Mouse (Mus musculus): Measurements from ENCODE around the gene C9. TPM values are rescaled to one million over a fixed set of nuclear protein-coding genes. Genes with fewer than 3 reads are reported as not detected.

The C9 gene
- polyA plus RNA-seq (2015; fragmentation: Nextera tagmentation; extraction: Ambion mirVana): not detected in 2 replicates

GRCm38 (mm10) chr15:6445135-6445534, at the start of gene C9:
Gene C9, plus strand, starts transcription at chr15:6445327.
- Histone ChIP-seq H3K27ac (ENCODE audit: low read length) (no peak within 1 kb of the TSS), H3K4me3 (ENCODE audit: low read depth, low read length) (no peak within 1 kb of the TSS)

DNA sequence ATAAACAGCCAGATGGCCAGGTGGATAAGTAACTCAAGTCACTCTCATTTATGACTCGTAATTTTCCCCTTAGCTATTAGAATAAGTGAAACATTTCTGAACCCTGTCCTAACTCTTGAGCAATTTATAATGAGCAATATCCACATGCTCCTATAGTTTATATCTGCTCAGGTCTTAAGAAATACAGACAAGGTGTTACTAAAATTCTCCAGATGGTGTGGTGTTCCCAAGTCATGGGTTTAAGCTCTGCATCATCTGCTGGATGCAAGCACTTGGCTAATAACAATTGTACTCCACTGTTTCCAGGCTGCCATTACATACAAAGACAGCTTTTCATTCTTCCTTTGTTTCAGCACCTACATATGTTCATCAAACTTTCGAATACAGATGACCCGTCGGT, 46.9 kb upstream of the C9 start:
- 91% methylated on average over 4 of the region's 4 CpGs for WGBS
- no peaks in the 10 kb centered on the region for H3K36me3 ChIP-seq (ENCODE audit: control insufficient read depth, insufficient read depth, low read length)

More at GRCm38 (mm10) chr15:6445135-6445534, at the start of gene C9:
- 85% methylated on average over 2 of the region's 2 CpGs for WGBS
- Histone ChIP-seq H3K9ac (ENCODE audit: low read depth, low read length) (no peak within 1 kb of the TSS), H3K36me3 (ENCODE audit: control insufficient read depth, insufficient read depth, low read length) (no peaks in the 10 kb centered on the region), H3K4me1 (ENCODE audit: control insufficient read depth, insufficient read depth, low read length) (peaks cover 3% of the 10 kb centered on the region; the same call in 1 of the 2 replicates), H3K27me3 (ENCODE audit: control insufficient read depth, insufficient read depth, low read depth, low read length) (no peaks in the 10 kb centered on the region), H3K9me3 (replicated peaks; ENCODE audit: control insufficient read depth, low read length, poor library complexity, severe bottlenecking) (no peaks in the 10 kb centered on the region), H3K4me2 (ENCODE audit: low read length) (no peak within 1 kb of the TSS)
- no peak for ATAC-seq

GRCm38 (mm10) chr15:6398881-6399280, 46.2 kb upstream of the C9 start:
- ATAC-seq: no peak
- H3K27me3 ChIP-seq (ENCODE audit: control insufficient read depth, insufficient read depth, low read depth, low read length): no peaks in the 10 kb centered on the region
- no peaks in the 10 kb centered on the region for H3K9me3 ChIP-seq (replicated peaks; ENCODE audit: control insufficient read depth, low read length, poor library complexity, severe bottlenecking)
- H3K9ac ChIP-seq (ENCODE audit: low read depth, low read length): no peak overlapping the region
- H3K36me3 ChIP-seq (ENCODE audit: control insufficient read depth, insufficient read depth, low read length): no peaks in the 10 kb centered on the region
- H3K4me1 ChIP-seq (ENCODE audit: control insufficient read depth, insufficient read depth, low read length): no peaks in the 10 kb centered on the region
- no peak overlapping the region for H3K4me3 ChIP-seq (ENCODE audit: low read depth, low read length)
- H3K27ac ChIP-seq (ENCODE audit: low read length): no peak overlapping the region
- no peak overlapping the region for H3K4me2 ChIP-seq (ENCODE audit: low read length)
- 93% methylated on average over 6 of the region's 6 CpGs for WGBS

More for the DNA sequence above, 46.9 kb upstream of the C9 start:
- no peak overlapping the region for H3K4me2 ChIP-seq (ENCODE audit: low read length)
- H3K27ac ChIP-seq (ENCODE audit: low read length): no peak overlapping the region
- no peaks in the 10 kb centered on the region for H3K9me3 ChIP-seq (replicated peaks; ENCODE audit: control insufficient read depth, low read length, poor library complexity, severe bottlenecking)
- no peaks in the 10 kb centered on the region for H3K4me1 ChIP-seq (ENCODE audit: control insufficient read depth, insufficient read depth, low read length)
- no peak overlapping the region for H3K4me3 ChIP-seq (ENCODE audit: low read depth, low read length)
- H3K9ac ChIP-seq (ENCODE audit: low read depth, low read length): no peak overlapping the region
- no peaks in the 10 kb centered on the region for H3K27me3 ChIP-seq (ENCODE audit: control insufficient read depth, insufficient read depth, low read depth, low read length)
- ATAC-seq: no peak

DNA sequence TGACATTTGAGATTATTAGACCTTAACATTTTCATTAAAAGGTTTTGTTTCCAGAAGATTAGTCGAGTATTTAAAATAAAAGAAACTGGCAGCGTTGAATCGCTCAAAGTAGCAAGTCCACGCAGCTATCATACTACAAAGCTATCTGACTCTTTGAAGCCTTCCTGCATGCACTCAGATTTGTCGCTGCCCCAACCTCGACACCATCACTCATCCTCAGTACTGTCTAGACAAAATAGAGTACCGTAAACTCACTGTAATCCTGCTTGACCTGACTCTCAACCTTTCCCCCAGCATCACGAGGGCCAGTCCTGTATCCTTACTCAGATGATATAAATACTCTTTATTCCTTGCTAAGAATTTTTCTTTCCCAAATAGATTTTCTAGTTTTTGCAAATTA, 45.0 kb upstream of the C9 start:
- ATAC-seq: no peak
- Histone ChIP-seq H3K27me3 (ENCODE audit: control insufficient read depth, insufficient read depth, low read depth, low read length) (no peaks in the 10 kb centered on the region), H3K9me3 (replicated peaks; ENCODE audit: control insufficient read depth, low read length, poor library complexity, severe bottlenecking) (no peaks in the 10 kb centered on the region), H3K27ac (ENCODE audit: low read length) (no peak overlapping the region), H3K9ac (ENCODE audit: low read depth, low read length) (no peak overlapping the region), H3K4me1 (ENCODE audit: control insufficient read depth, insufficient read depth, low read length) (no peaks in the 10 kb centered on the region), H3K4me3 (ENCODE audit: low read depth, low read length) (no peak overlapping the region), H3K36me3 (ENCODE audit: control insufficient read depth, insufficient read depth, low read length) (no peaks in the 10 kb centered on the region), H3K4me2 (ENCODE audit: low read length) (no peak overlapping the region)
- WGBS: 71% methylated on average over 8 of the region's 8 CpGs

DNA sequence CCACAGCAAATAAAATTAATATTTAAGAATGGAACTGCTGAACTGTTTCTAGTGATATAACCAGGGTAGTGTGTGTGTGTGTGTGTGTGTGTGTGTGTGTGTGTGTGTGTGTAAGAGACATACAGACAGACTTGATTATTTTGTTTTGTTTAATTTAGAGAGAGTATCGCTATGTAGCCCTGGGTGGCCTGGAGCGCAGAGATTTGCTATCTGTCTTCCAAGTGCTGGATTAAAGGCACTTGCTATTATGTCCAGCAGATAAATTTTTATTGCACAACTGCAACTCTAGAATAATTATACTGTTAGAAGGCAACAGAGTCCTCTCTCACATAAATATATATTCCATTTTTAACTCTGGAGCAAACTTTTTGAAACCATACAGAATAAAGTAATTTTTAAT, 42.7 kb upstream of the C9 start:
- no peaks in the 10 kb centered on the region for H3K4me1 ChIP-seq (ENCODE audit: control insufficient read depth, insufficient read depth, low read length)
- no peak for ATAC-seq

GRCm38 (mm10) chr15:6404172-6404571, 41.0 kb upstream of the C9 start:
- no peaks in the 10 kb centered on the region for H3K4me1 ChIP-seq (ENCODE audit: control insufficient read depth, insufficient read depth, low read length)
- no peak for ATAC-seq
- no peak overlapping the region for H3K9ac ChIP-seq (ENCODE audit: low read depth, low read length)
- no peak overlapping the region for H3K4me2 ChIP-seq (ENCODE audit: low read length)
- H3K4me3 ChIP-seq (ENCODE audit: low read depth, low read length): no peak overlapping the region
- H3K27me3 ChIP-seq (ENCODE audit: control insufficient read depth, insufficient read depth, low read depth, low read length): no peaks in the 10 kb centered on the region
- H3K9me3 ChIP-seq (replicated peaks; ENCODE audit: control insufficient read depth, low read length, poor library complexity, severe bottlenecking): no peaks in the 10 kb centered on the region
- no peak overlapping the region for H3K27ac ChIP-seq (ENCODE audit: low read length)
- WGBS: 93% methylated on average over 5 of the region's 5 CpGs
- no peaks in the 10 kb centered on the region for H3K36me3 ChIP-seq (ENCODE audit: control insufficient read depth, insufficient read depth, low read length)

More for the DNA sequence above, 42.7 kb upstream of the C9 start:
- H3K9ac ChIP-seq (ENCODE audit: low read depth, low read length): no peak overlapping the region
- WGBS: 83% methylated on average over 2 of the region's 2 CpGs
- no peaks in the 10 kb centered on the region for H3K27me3 ChIP-seq (ENCODE audit: control insufficient read depth, insufficient read depth, low read depth, low read length)
- no peaks in the 10 kb centered on the region for H3K36me3 ChIP-seq (ENCODE audit: control insufficient read depth, insufficient read depth, low read length)
- no peaks in the 10 kb centered on the region for H3K9me3 ChIP-seq (replicated peaks; ENCODE audit: control insufficient read depth, low read length, poor library complexity, severe bottlenecking)
- no peak overlapping the region for H3K27ac ChIP-seq (ENCODE audit: low read length)
- H3K4me2 ChIP-seq (ENCODE audit: low read length): no peak overlapping the region
- no peak overlapping the region for H3K4me3 ChIP-seq (ENCODE audit: low read depth, low read length)

GRCm38 (mm10) chr15:6406771-6407170, 38.4 kb upstream of the C9 start:
- Histone ChIP-seq H3K4me2 (ENCODE audit: low read length) (no peak overlapping the region), H3K9ac (ENCODE audit: low read depth, low read length) (no peak overlapping the region), H3K27ac (ENCODE audit: low read length) (no peak overlapping the region), H3K27me3 (ENCODE audit: control insufficient read depth, insufficient read depth, low read depth, low read length) (no peaks in the 10 kb centered on the region), H3K9me3 (replicated peaks; ENCODE audit: control insufficient read depth, low read length, poor library complexity, severe bottlenecking) (no peaks in the 10 kb centered on the region), H3K4me3 (ENCODE audit: low read depth, low read length) (no peak overlapping the region), H3K4me1 (ENCODE audit: control insufficient read depth, insufficient read depth, low read length) (no peaks in the 10 kb centered on the region), H3K36me3 (ENCODE audit: control insufficient read depth, insufficient read depth, low read length) (no peaks in the 10 kb centered on the region)
- ATAC-seq: no peak
- WGBS: 86% methylated on average over 6 of the region's 6 CpGs

- Histone ChIP-seq H3K4me3 (ENCODE audit: low read depth, low read length) (no peak overlapping the region), H3K36me3 (ENCODE audit: control insufficient read depth, insufficient read depth, low read length) (no peaks in the 10 kb centered on the region), H3K4me1 (ENCODE audit: control insufficient read depth, insufficient read depth, low read length) (no peaks in the 10 kb centered on the region), H3K9me3 (replicated peaks; ENCODE audit: control insufficient read depth, low read length, poor library complexity, severe bottlenecking) (no peaks in the 10 kb centered on the region), H3K27ac (ENCODE audit: low read length) (no peak overlapping the region), H3K27me3 (ENCODE audit: control insufficient read depth, insufficient read depth, low read depth, low read length) (no peaks in the 10 kb centered on the region), H3K9ac (ENCODE audit: low read depth, low read length) (no peak overlapping the region), H3K4me2 (ENCODE audit: low read length) (no peak overlapping the region)
- WGBS: 84% methylated on average over 8 of the region's 8 CpGs
- no peak for ATAC-seq
Measured at GRCm38 (mm10) chr15:6409031-6409430, 36.1 kb upstream of the C9 start.

DNA sequence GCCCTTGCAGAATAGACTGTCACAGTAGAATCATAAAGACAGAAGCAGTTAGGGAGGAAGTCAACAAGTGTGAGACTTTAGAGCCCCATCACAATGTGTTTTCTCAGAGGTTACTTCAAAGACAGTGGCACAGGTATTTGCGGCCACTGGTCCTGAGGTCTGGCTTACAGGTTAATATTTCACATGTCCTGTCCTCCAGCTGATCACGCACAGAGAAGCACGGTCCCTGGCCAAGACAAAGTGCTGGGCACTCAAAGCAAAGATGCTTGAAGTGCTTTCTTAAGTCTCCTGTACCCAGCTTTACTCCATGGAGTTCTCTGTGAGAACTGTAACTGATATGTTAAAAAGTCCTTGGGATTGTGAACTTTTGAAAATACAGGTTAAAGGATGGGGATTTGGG, 35.0 kb upstream of the C9 start:
- Histone ChIP-seq H3K4me3 (ENCODE audit: low read depth, low read length) (no peak overlapping the region), H3K4me1 (ENCODE audit: control insufficient read depth, insufficient read depth, low read length) (no peaks in the 10 kb centered on the region), H3K4me2 (ENCODE audit: low read length) (no peak overlapping the region), H3K9ac (ENCODE audit: low read depth, low read length) (no peak overlapping the region), H3K36me3 (ENCODE audit: control insufficient read depth, insufficient read depth, low read length) (no peaks in the 10 kb centered on the region), H3K27me3 (ENCODE audit: control insufficient read depth, insufficient read depth, low read depth, low read length) (no peaks in the 10 kb centered on the region), H3K27ac (ENCODE audit: low read length) (no peak overlapping the region), H3K9me3 (replicated peaks; ENCODE audit: control insufficient read depth, low read length, poor library complexity, severe bottlenecking) (no peaks in the 10 kb centered on the region)
- ATAC-seq: no peak
- WGBS: 90% methylated on average over 3 of the region's 3 CpGs
